Mouse (Mus musculus): ENCODE measurements around the gene Nlgn3.
"Not testable (repeated sequence)": the region's sequence is repeated elsewhere in the genome, so short reads cannot be mapped to it uniquely, and the experiment has no call there.

The Nlgn3 gene

GRCm38 (mm10) chrX:101299473-101300426 lies 782 bp downstream of the Nlgn3 start:
- no peak for DNase-seq (ENCODE audit: extremely low read depth, insufficient read length, low spot score)

- DNase-seq (ENCODE audit: extremely low read depth, insufficient read length, low spot score), result no peak
These were observed 1.6 kb downstream of the Nlgn3 start for GRCm38 (mm10) chrX:101300427-101301030.

- DNase-seq (ENCODE audit: extremely low read depth, insufficient read length, low spot score), result no peak
These were observed 2.7 kb downstream of the Nlgn3 start for GRCm38 (mm10) chrX:101301654-101302053.

- no peak for DNase-seq (ENCODE audit: extremely low read depth, insufficient read length, low spot score)
These were observed 5.7 kb downstream of the Nlgn3 start for GRCm38 (mm10) chrX:101304646-101305045.

- DNase-seq (ENCODE audit: extremely low read depth, insufficient read length, low spot score), result no peak
These were observed 10.3 kb downstream of the Nlgn3 start for GRCm38 (mm10) chrX:101309299-101309698.

- no peak for DNase-seq (ENCODE audit: extremely low read depth, insufficient read length, low spot score)
These were observed 14.8 kb downstream of the Nlgn3 start for GRCm38 (mm10) chrX:101313625-101314359.

- DNase-seq (ENCODE audit: extremely low read depth, insufficient read length, low spot score), result no peak
These were observed 20.8 kb downstream of the Nlgn3 start for GRCm38 (mm10) chrX:101319775-101320174.

GRCm38 (mm10) chrX:101325989-101326899 lies 27.3 kb downstream of the Nlgn3 start:
- no peak for DNase-seq (ENCODE audit: extremely low read depth, insufficient read length, low spot score)

- DNase-seq (ENCODE audit: extremely low read depth, insufficient read length, low spot score), result peak; percentile 36
These were observed 30.5 kb downstream of the Nlgn3 start for GRCm38 (mm10) chrX:101329372-101330028.

- no peak for DNase-seq (ENCODE audit: extremely low read depth, insufficient read length, low spot score)
These were observed 33.0 kb downstream of the Nlgn3 start for GRCm38 (mm10) chrX:101332031-101332374.

GRCm38 (mm10) chrX:101332375-101333211 lies 33.6 kb downstream of the Nlgn3 start:
- DNase-seq (ENCODE audit: extremely low read depth, insufficient read length, low spot score), result peak; percentile 93

- DNase-seq (ENCODE audit: extremely low read depth, insufficient read length, low spot score), result no peak
These were observed 35.6 kb downstream of the Nlgn3 start for GRCm38 (mm10) chrX:101334606-101335005.

- DNase-seq (ENCODE audit: extremely low read depth, insufficient read length, low spot score), result no peak
These were observed 39.7 kb downstream of the Nlgn3 start for GRCm38 (mm10) chrX:101338666-101339065.

- not testable (repeated sequence) for DNase-seq (ENCODE audit: extremely low read depth, insufficient read length, low spot score)
These were observed 43.9 kb downstream of the Nlgn3 start for GRCm38 (mm10) chrX:101342837-101343236.

- no peak for DNase-seq (ENCODE audit: extremely low read depth, insufficient read length, low spot score)
These were observed 46.5 kb downstream of the Nlgn3 start for GRCm38 (mm10) chrX:101345456-101345855.

- DNase-seq (ENCODE audit: extremely low read depth, insufficient read length, low spot score), result no peak
These were observed 47.5 kb downstream of the Nlgn3 start for GRCm38 (mm10) chrX:101346475-101346874.

- DNase-seq (ENCODE audit: extremely low read depth, insufficient read length, low spot score), result no peak
These were observed 52.2 kb downstream of the Nlgn3 start for GRCm38 (mm10) chrX:101351188-101351587.

- DNase-seq (ENCODE audit: extremely low read depth, insufficient read length, low spot score), result peak; percentile 5
These were observed 59.9 kb downstream of the Nlgn3 start for GRCm38 (mm10) chrX:101358902-101359301.

- peak; percentile 18 for DNase-seq (ENCODE audit: extremely low read depth, insufficient read length, low spot score)
These were observed 70.0 kb downstream of the Nlgn3 start for GRCm38 (mm10) chrX:101369001-101369400.

Measured in 3134 (cell line).